Mouse (Mus musculus) MEL (cell line): ENCODE data around the gene Prkcb.

Source experiments
- CHD1 ChIP-seq: IDR thresholded peaks from 2 replicates; pipeline ENCODE4 v1.6.1; 2012; ENCODE audit warnings: low read depth, mild to moderate bottlenecking, inconsistent platforms, low read length, improper control_type of control experiment
- MAFK ChIP-seq: IDR thresholded peaks from 2 replicates; pipeline ENCODE4 v1.6.1; 2011; ENCODE audit warnings: low read depth, mild to moderate bottlenecking, low read length, improper control_type of control experiment, borderline replicate concordance
- MAX ChIP-seq: IDR thresholded peaks from 2 replicates; pipeline ENCODE4 v1.6.1; 2011; ENCODE audit warnings: low read length, improper control_type of control experiment
- MXI1 ChIP-seq: IDR thresholded peaks from 2 replicates; pipeline ENCODE4 v1.6.1; 2011; ENCODE audit warnings: mild to moderate bottlenecking, low read depth, low read length, improper control_type of control experiment
- TCF12 ChIP-seq: IDR thresholded peaks from 2 replicates; pipeline ENCODE4 v1.6.1; 2014; ENCODE audit warnings: low read depth, mild to moderate bottlenecking, inconsistent platforms, low read length, improper control_type of control experiment, moderate library complexity

DNA sequence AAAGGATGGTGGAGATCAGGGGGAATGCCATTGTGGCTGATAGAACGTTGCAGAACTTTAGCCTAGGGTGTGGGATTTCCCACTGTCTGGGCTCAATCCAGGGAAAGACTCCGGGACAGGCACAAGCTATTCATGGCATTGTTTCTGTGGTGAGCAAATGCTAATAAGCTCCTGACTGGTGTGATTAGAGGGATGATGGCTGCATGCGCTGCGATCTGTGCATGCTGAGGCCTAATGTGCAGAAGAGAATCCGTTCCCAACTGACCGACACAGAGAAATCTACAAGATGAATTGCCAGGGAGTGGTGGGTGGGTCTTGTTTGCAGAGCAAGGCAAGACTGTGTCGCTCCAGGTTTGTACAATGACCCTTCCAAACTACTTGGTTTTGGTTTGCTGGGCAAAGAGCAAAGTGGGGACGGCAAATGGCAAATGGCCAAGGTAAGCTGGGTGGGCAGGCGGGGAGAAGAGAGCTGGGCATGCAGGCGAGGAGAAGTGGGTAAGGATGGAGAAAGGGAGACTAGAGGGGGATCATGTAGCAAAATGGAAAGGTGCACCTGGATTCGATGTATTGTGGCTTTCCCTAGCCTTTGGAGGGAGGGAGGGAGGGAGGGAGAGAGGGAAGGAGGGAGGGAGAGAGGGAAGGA is 199.5 kb downstream of the Prkcb start:
- TF ChIP-seq MAFK (no peak), MXI1 (no peak), TCF12 (no peak), CHD1 (no peak), MAX (no peak)
